8 mouse cellular contexts compared by ENCODE assay signal in genomic region chr12:110417987-110418734, GRCm38 (mm10). TPM values are rescaled to one million over a fixed set of nuclear protein-coding genes. Genes with fewer than 3 reads are reported as not detected.
DNase-seq lines count a peak whose midpoint lies in the region; ATAC-seq and TF ChIP-seq lines count a peak whose summit lies in the region.

No protein-coding gene starts in this region.

- H3K4me1 ChIP-seq in heart, embryonic 10.5 days = peaks cover 18% of the 10 kb centered on the region
- no peaks in the 10 kb centered on the region; the same call in 1 of the 2 replicates for H3K4me1 ChIP-seq in midbrain, embryonic 13.5 days (replicated peaks)

- no peaks in the 10 kb centered on the region for H3K9me3 ChIP-seq in heart, embryonic 10.5 days
- H3K9me3 ChIP-seq in midbrain, embryonic 13.5 days = no peaks in the 10 kb centered on the region

- H3K9ac ChIP-seq in midbrain, embryonic 13.5 days (replicated peaks) = no peak overlapping the region

- WGBS in heart, embryonic 10.5 days = 43% methylated on average over 20 of the region's 20 CpGs
- WGBS in midbrain, embryonic 13.5 days = 54% methylated on average over 20 of the region's 20 CpGs

- no peak overlapping the region for H3K4me2 ChIP-seq in midbrain, embryonic 13.5 days (replicated peaks)

- H3K27me3 ChIP-seq in heart, embryonic 10.5 days (ENCODE audit: insufficient read depth, poor library complexity, severe bottlenecking) = peaks cover 5% of the 10 kb centered on the region; the same call in 1 of the 2 replicates
- H3K27me3 ChIP-seq in midbrain, embryonic 13.5 days = no peaks in the 10 kb centered on the region

- H3K36me3 ChIP-seq in heart, embryonic 10.5 days = no peaks in the 10 kb centered on the region
- no peaks in the 10 kb centered on the region for H3K36me3 ChIP-seq in midbrain, embryonic 13.5 days

- H3K4me3 ChIP-seq in heart, embryonic 10.5 days = peak overlapping the region; percentile 36; the same call in 1 of the 2 replicates
- no peak overlapping the region for H3K4me3 ChIP-seq in midbrain, embryonic 13.5 days (replicated peaks)
- no peak overlapping the region for H3K4me3 ChIP-seq in left cerebral cortex, adult 2 months

- no peak for TF ChIP-seq CTCF in left cerebral cortex, adult 2 months (IDR thresholded peaks at IDR 0.05)

- ATAC-seq in midbrain, embryonic 13.5 days = peak; percentile 61; the same call in 1 of the 2 replicates

- intact Hi-C loops in left cerebral cortex, adult 2 months (cut with DNase I) = loop anchor here (1.0 to 5.0 kb wide), 3 partner anchors 285 to 1089 kb away; no protein-coding TSS in a partner anchor

- H3K27ac ChIP-seq in heart, embryonic 10.5 days = no peak overlapping the region
- H3K27ac ChIP-seq in midbrain, embryonic 13.5 days = no peak overlapping the region
- H3K27ac ChIP-seq in left cerebral cortex, adult 2 months = no peak overlapping the region

- peak; percentile 58 to 81 for DNase-seq in adrenal gland, adult (ENCODE audit: inconsistent age in 2 of 2, low spot score in 1 of 2)
- DNase-seq in adrenal gland, postnatal 4 days (ENCODE audit: low spot score in 2 of 2) = no peak
- DNase-seq in A20 (ENCODE audit: low read depth, low spot score) = peak; percentile 72
- no peak for DNase-seq in heart, embryonic 10.5 days (ENCODE audit: low spot score)
- DNase-seq in kidney, postnatal 25 days = peak; percentile 77 to 86
- DNase-seq in right cerebral cortex, postnatal 25 days = no peak
- no peak for DNase-seq in left cerebral cortex, adult 2 months (ENCODE audit: extremely low spot score in 1 of 2, low spot score in 2 of 2)

RNA-seq across cellular contexts. Expression of gene Ppp2r5c, which starts 28.8 kb away (rescaled TPM):
- total RNA-seq in adrenal gland, postnatal 4 days (2021) = 100 to 1,000 TPM; 150 to 153 TPM
- polyA plus RNA-seq in heart, embryonic 10.5 days (2016; fragmentation: Nextera tagmentation; extraction: Ambion mirVana) = 136 and 146 TPM in 2 replicates
- 136 and 147 TPM in 2 replicates for polyA plus RNA-seq in midbrain, embryonic 13.5 days (2015; fragmentation: Nextera tagmentation; extraction: Ambion mirVana)
- 100 to 1,000 TPM; 266 to 272 TPM for total RNA-seq in left cerebral cortex, adult 2 months (2021)

Comparison
In these comparisons a context has a peak if more than half of its experiments do, and no peak if none do; other contexts are left out.
1. DNase-seq: peak in adrenal gland, adult (2 of 2), A20 (single experiment) and kidney, postnatal 25 days (2 of 2); none in adrenal gland, postnatal 4 days (0 of 2), heart, embryonic 10.5 days (single experiment), right cerebral cortex, postnatal 25 days (single experiment) and left cerebral cortex, adult 2 months (0 of 2).